Mouse (Mus musculus) embryonic fibroblast, embryonic 13.5 days (primary cell): ENCODE results near the gene Fam184a. TPM values are rescaled to one million over a fixed set of nuclear protein-coding genes. Genes with fewer than 3 reads are reported as not detected.
"Not testable (repeated sequence)": the region's sequence is repeated elsewhere in the genome, so short reads cannot be mapped to it uniquely, and the experiment has no call there.

Source experiments
- H3K27ac ChIP-seq: 2 replicates; pipeline ENCODE4 v1.5.1; 2012; ENCODE audit warnings: low read length, control low read depth, inconsistent platforms; ENCODE audit not compliant: insufficient read depth
- H3K4me1 ChIP-seq: 2 replicates; pipeline ENCODE4 v1.6.1; 2011; ENCODE audit warnings: low read length; ENCODE audit not compliant: control insufficient read depth, insufficient read depth
- H3K4me3 ChIP-seq: 2 replicates; pipeline ENCODE4 v1.5.1; 2011; ENCODE audit warnings: mild to moderate bottlenecking, control low read depth, low read length; ENCODE audit not compliant: insufficient read depth
- CTCF ChIP-seq: IDR thresholded peaks from 2 replicates; pipeline ENCODE4 v1.5.1; 2011; ENCODE audit warnings: mild to moderate bottlenecking, control low read depth, low read length, moderate library complexity, borderline replicate concordance; ENCODE audit not compliant: insufficient read depth
- POLR2A ChIP-seq: IDR thresholded peaks from 2 replicates; pipeline ENCODE4 v1.6.1; 2011; ENCODE audit warnings: low read depth, mild to moderate bottlenecking, control low read depth, low read length, moderate library complexity
- polyA plus RNA-seq: library from polyadenylated mRNA; stranded (reverse); fragments of >200 nt; gene quantifications from 2 replicates; pipeline ENCODE4 v1.2.4, GENCODE M21; 2011; ENCODE audit warnings: low read depth; ENCODE audit not compliant: missing spikeins, insufficient read length

Gene Fam184a
- polyA plus RNA-seq, 1 experiment = 3.8 TPM

- no peak overlapping the region for H3K27ac ChIP-seq
- no peak overlapping the region for H3K4me3 ChIP-seq
- no peak for TF ChIP-seq POLR2A
- no peak for TF ChIP-seq CTCF
- no peaks in the 10 kb centered on the region for H3K4me1 ChIP-seq
Observed at GRCm38 (mm10) chr10:53698531-53698930, 52.4 kb downstream of the Fam184a start.

GRCm38 (mm10) chr10:53694757-53695156, 56.2 kb downstream of the Fam184a start:
- Histone ChIP-seq H3K27ac (no peak overlapping the region), H3K4me1 (no peaks in the 10 kb centered on the region), H3K4me3 (no peak overlapping the region)
- TF ChIP-seq CTCF = no peak
- no peak for TF ChIP-seq POLR2A

- TF ChIP-seq CTCF (no peak), POLR2A (no peak)
- no peaks in the 10 kb centered on the region for H3K4me1 ChIP-seq
- no peak overlapping the region for H3K27ac ChIP-seq
- no peak overlapping the region for H3K4me3 ChIP-seq
Observed at GRCm38 (mm10) chr10:53691263-53691662, 59.7 kb downstream of the Fam184a start.

- TF ChIP-seq CTCF (no peak), POLR2A (no peak)
- Histone ChIP-seq H3K27ac (no peak overlapping the region), H3K4me3 (no peak overlapping the region), H3K4me1 (no peaks in the 10 kb centered on the region)
Observed at GRCm38 (mm10) chr10:53688952-53689584, 61.9 kb downstream of the Fam184a start.

- TF ChIP-seq POLR2A (no peak), CTCF (no peak)
- Histone ChIP-seq H3K27ac (no peak overlapping the region), H3K4me3 (no peak overlapping the region), H3K4me1 (no peaks in the 10 kb centered on the region)
Observed at GRCm38 (mm10) chr10:53688533-53688932, 62.4 kb downstream of the Fam184a start.

GRCm38 (mm10) chr10:53687888-53688287, 63.0 kb downstream of the Fam184a start:
- no peak for TF ChIP-seq POLR2A
- TF ChIP-seq CTCF = no peak
- Histone ChIP-seq H3K4me3 (no peak overlapping the region), H3K4me1 (no peaks in the 10 kb centered on the region), H3K27ac (no peak overlapping the region)

- no peaks in the 10 kb centered on the region for H3K4me1 ChIP-seq
- no peak for TF ChIP-seq POLR2A
- TF ChIP-seq CTCF = no peak
- no peak overlapping the region for H3K4me3 ChIP-seq
- H3K27ac ChIP-seq = no peak overlapping the region
Observed at GRCm38 (mm10) chr10:53685806-53686205, 65.1 kb downstream of the Fam184a start.

GRCm38 (mm10) chr10:53683226-53683625, 67.7 kb downstream of the Fam184a start:
- Histone ChIP-seq H3K4me1 (no peaks in the 10 kb centered on the region), H3K27ac (no peak overlapping the region), H3K4me3 (no peak overlapping the region)
- no peak for TF ChIP-seq CTCF

GRCm38 (mm10) chr10:53679690-53680557, 71.0 kb downstream of the Fam184a start:
- Histone ChIP-seq H3K27ac (no peak overlapping the region), H3K4me1 (no peaks in the 10 kb centered on the region), H3K4me3 (no peak overlapping the region)
- no peak for TF ChIP-seq CTCF
- TF ChIP-seq POLR2A = no peak

GRCm38 (mm10) chr10:53661788-53662187, 89.1 kb downstream of the Fam184a start:
- Histone ChIP-seq H3K27ac (no peak overlapping the region), H3K4me3 (no peak overlapping the region), H3K4me1 (no peaks in the 10 kb centered on the region)
- TF ChIP-seq POLR2A (no peak), CTCF (no peak)

GRCm38 (mm10) chr10:53654239-53654638, 96.7 kb downstream of the Fam184a start:
- H3K27ac ChIP-seq, H3K4me3 ChIP-seq, H3K4me1 ChIP-seq: not testable (repeated sequence)
